Mouse (Mus musculus): Measurements from ENCODE around the gene Vps41. TPM values are rescaled to one million over a fixed set of nuclear protein-coding genes. Genes with fewer than 3 reads are reported as not detected.

The Vps41 gene
- polyA plus RNA-seq, 1 experiment from 2014 or later, result 91.3 TPM

- ATAC-seq (replicated peaks; ENCODE audit: insufficient number of reproducible peaks, low FRiP score, low TSS enrichment, low read depth), result no peak
- H3K4me3 ChIP-seq (ENCODE audit: low read depth, low read length), result no peak overlapping the region
- H3K4me2 ChIP-seq (ENCODE audit: low read depth, low read length), result no peak overlapping the region
- no peak overlapping the region for H3K27ac ChIP-seq (replicated peaks; ENCODE audit: low read depth, low read length)
- no peaks in the 10 kb centered on the region for H3K36me3 ChIP-seq (replicated peaks; ENCODE audit: control insufficient read depth, insufficient read depth, low read depth, low read length)
- WGBS, result 85% methylated on average over 5 of the region's 5 CpGs
- no peak for DNase-seq (ENCODE audit: low spot score)
- no peaks in the 10 kb centered on the region for H3K4me1 ChIP-seq (ENCODE audit: control insufficient read depth, insufficient read depth, low read length)
- H3K9me3 ChIP-seq (replicated peaks; ENCODE audit: control insufficient read depth, low read length), result no peaks in the 10 kb centered on the region
- no peaks in the 10 kb centered on the region for H3K27me3 ChIP-seq (ENCODE audit: control insufficient read depth, insufficient read depth, low read length)
- no peak overlapping the region for H3K9ac ChIP-seq (replicated peaks; ENCODE audit: low read length)
These were observed 80.5 kb downstream of the Vps41 start for GRCm38 (mm10) chr13:18797555-18797954.

GRCm38 (mm10) chr13:18800434-18800833 lies 83.3 kb downstream of the Vps41 start:
- H3K36me3 ChIP-seq (replicated peaks; ENCODE audit: control insufficient read depth, insufficient read depth, low read depth, low read length), result no peaks in the 10 kb centered on the region
- H3K4me2 ChIP-seq (ENCODE audit: low read depth, low read length), result no peak overlapping the region
- no peaks in the 10 kb centered on the region for H3K4me1 ChIP-seq (ENCODE audit: control insufficient read depth, insufficient read depth, low read length)
- no peaks in the 10 kb centered on the region for H3K27me3 ChIP-seq (ENCODE audit: control insufficient read depth, insufficient read depth, low read length)
- no peak for DNase-seq (ENCODE audit: low spot score)
- no peak overlapping the region for H3K4me3 ChIP-seq (ENCODE audit: low read depth, low read length)
- no peak overlapping the region for H3K9ac ChIP-seq (replicated peaks; ENCODE audit: low read length)
- H3K27ac ChIP-seq (replicated peaks; ENCODE audit: low read depth, low read length), result no peak overlapping the region
- no peaks in the 10 kb centered on the region for H3K9me3 ChIP-seq (replicated peaks; ENCODE audit: control insufficient read depth, low read length)
- ATAC-seq (replicated peaks; ENCODE audit: insufficient number of reproducible peaks, low FRiP score, low TSS enrichment, low read depth), result no peak
- WGBS, result 64% methylated on average over 3 of the region's 3 CpGs

GRCm38 (mm10) chr13:18809465-18809864 lies 92.4 kb downstream of the Vps41 start:
- Histone ChIP-seq H3K9ac (replicated peaks; ENCODE audit: low read length) (no peak overlapping the region), H3K9me3 (replicated peaks; ENCODE audit: control insufficient read depth, low read length) (no peaks in the 10 kb centered on the region), H3K4me1 (ENCODE audit: control insufficient read depth, insufficient read depth, low read length) (no peaks in the 10 kb centered on the region), H3K36me3 (replicated peaks; ENCODE audit: control insufficient read depth, insufficient read depth, low read depth, low read length) (no peaks in the 10 kb centered on the region), H3K27me3 (ENCODE audit: control insufficient read depth, insufficient read depth, low read length) (no peaks in the 10 kb centered on the region), H3K27ac (replicated peaks; ENCODE audit: low read depth, low read length) (no peak overlapping the region), H3K4me2 (ENCODE audit: low read depth, low read length) (no peak overlapping the region), H3K4me3 (ENCODE audit: low read depth, low read length) (no peak overlapping the region)
- ATAC-seq (replicated peaks; ENCODE audit: insufficient number of reproducible peaks, low FRiP score, low TSS enrichment, low read depth) (no peak), DNase-seq (ENCODE audit: low spot score) (no peak)
- WGBS, result 83% methylated on average over 4 of the region's 4 CpGs

GRCm38 (mm10) chr13:18809978-18810675 lies 93.0 kb downstream of the Vps41 start:
- Histone ChIP-seq H3K27ac (replicated peaks; ENCODE audit: low read depth, low read length) (no peak overlapping the region), H3K4me2 (ENCODE audit: low read depth, low read length) (no peak overlapping the region), H3K36me3 (replicated peaks; ENCODE audit: control insufficient read depth, insufficient read depth, low read depth, low read length) (no peaks in the 10 kb centered on the region), H3K9me3 (replicated peaks; ENCODE audit: control insufficient read depth, low read length) (no peaks in the 10 kb centered on the region), H3K4me1 (ENCODE audit: control insufficient read depth, insufficient read depth, low read length) (no peaks in the 10 kb centered on the region), H3K4me3 (ENCODE audit: low read depth, low read length) (no peak overlapping the region), H3K27me3 (ENCODE audit: control insufficient read depth, insufficient read depth, low read length) (no peaks in the 10 kb centered on the region), H3K9ac (replicated peaks; ENCODE audit: low read length) (no peak overlapping the region)
- 21% methylated on average over 11 of the region's 11 CpGs for WGBS
- ATAC-seq (replicated peaks; ENCODE audit: insufficient number of reproducible peaks, low FRiP score, low TSS enrichment, low read depth), result peak; percentile 65; the same call in 1 of the 2 replicates
- peak; percentile 88 for DNase-seq (ENCODE audit: low spot score)

- 75% methylated on average over 10 of the region's 10 CpGs for WGBS
- H3K36me3 ChIP-seq (replicated peaks; ENCODE audit: control insufficient read depth, insufficient read depth, low read depth, low read length), result no peaks in the 10 kb centered on the region
- no peak for ATAC-seq (replicated peaks; ENCODE audit: insufficient number of reproducible peaks, low FRiP score, low TSS enrichment, low read depth)
- no peak overlapping the region for H3K4me2 ChIP-seq (ENCODE audit: low read depth, low read length)
- no peak for DNase-seq (ENCODE audit: low spot score)
- H3K27me3 ChIP-seq (ENCODE audit: control insufficient read depth, insufficient read depth, low read length), result no peaks in the 10 kb centered on the region
- no peak overlapping the region for H3K27ac ChIP-seq (replicated peaks; ENCODE audit: low read depth, low read length)
- H3K4me1 ChIP-seq (ENCODE audit: control insufficient read depth, insufficient read depth, low read length), result no peaks in the 10 kb centered on the region
- no peak overlapping the region for H3K9ac ChIP-seq (replicated peaks; ENCODE audit: low read length)
- no peaks in the 10 kb centered on the region for H3K9me3 ChIP-seq (replicated peaks; ENCODE audit: control insufficient read depth, low read length)
- H3K4me3 ChIP-seq (ENCODE audit: low read depth, low read length), result no peak overlapping the region
These were observed 107.5 kb downstream of the Vps41 start for GRCm38 (mm10) chr13:18824420-18825123.

GRCm38 (mm10) chr13:18827029-18827428 lies 109.9 kb downstream of the Vps41 start:
- DNase-seq (ENCODE audit: low spot score) (no peak), ATAC-seq (replicated peaks; ENCODE audit: insufficient number of reproducible peaks, low FRiP score, low TSS enrichment, low read depth) (no peak)
- 89% methylated on average over 10 of the region's 10 CpGs for WGBS
- no peak overlapping the region for H3K27ac ChIP-seq (replicated peaks; ENCODE audit: low read depth, low read length)
- H3K9ac ChIP-seq (replicated peaks; ENCODE audit: low read length), result no peak overlapping the region
- H3K4me2 ChIP-seq (ENCODE audit: low read depth, low read length), result no peak overlapping the region
- no peaks in the 10 kb centered on the region for H3K36me3 ChIP-seq (replicated peaks; ENCODE audit: control insufficient read depth, insufficient read depth, low read depth, low read length)
- H3K4me3 ChIP-seq (ENCODE audit: low read depth, low read length), result no peak overlapping the region
- H3K9me3 ChIP-seq (replicated peaks; ENCODE audit: control insufficient read depth, low read length), result no peaks in the 10 kb centered on the region
- H3K4me1 ChIP-seq (ENCODE audit: control insufficient read depth, insufficient read depth, low read length), result no peaks in the 10 kb centered on the region
- H3K27me3 ChIP-seq (ENCODE audit: control insufficient read depth, insufficient read depth, low read length), result no peaks in the 10 kb centered on the region

GRCm38 (mm10) chr13:18830486-18830885 lies 113.4 kb downstream of the Vps41 start:
- Histone ChIP-seq H3K4me1 (ENCODE audit: control insufficient read depth, insufficient read depth, low read length) (no peaks in the 10 kb centered on the region), H3K9me3 (replicated peaks; ENCODE audit: control insufficient read depth, low read length) (no peaks in the 10 kb centered on the region), H3K4me2 (ENCODE audit: low read depth, low read length) (no peak overlapping the region), H3K27me3 (ENCODE audit: control insufficient read depth, insufficient read depth, low read length) (no peaks in the 10 kb centered on the region), H3K36me3 (replicated peaks; ENCODE audit: control insufficient read depth, insufficient read depth, low read depth, low read length) (no peaks in the 10 kb centered on the region), H3K9ac (replicated peaks; ENCODE audit: low read length) (no peak overlapping the region), H3K27ac (replicated peaks; ENCODE audit: low read depth, low read length) (no peak overlapping the region), H3K4me3 (ENCODE audit: low read depth, low read length) (no peak overlapping the region)
- 81% methylated on average over 3 of the region's 3 CpGs for WGBS
- DNase-seq (ENCODE audit: low spot score), result no peak
- no peak for ATAC-seq (replicated peaks; ENCODE audit: insufficient number of reproducible peaks, low FRiP score, low TSS enrichment, low read depth)

- Histone ChIP-seq H3K4me3 (ENCODE audit: low read depth, low read length) (no peak overlapping the region), H3K36me3 (replicated peaks; ENCODE audit: control insufficient read depth, insufficient read depth, low read depth, low read length) (no peaks in the 10 kb centered on the region), H3K9me3 (replicated peaks; ENCODE audit: control insufficient read depth, low read length) (no peaks in the 10 kb centered on the region), H3K4me2 (ENCODE audit: low read depth, low read length) (no peak overlapping the region), H3K4me1 (ENCODE audit: control insufficient read depth, insufficient read depth, low read length) (no peaks in the 10 kb centered on the region), H3K27me3 (ENCODE audit: control insufficient read depth, insufficient read depth, low read length) (no peaks in the 10 kb centered on the region), H3K9ac (replicated peaks; ENCODE audit: low read length) (no peak overlapping the region), H3K27ac (replicated peaks; ENCODE audit: low read depth, low read length) (no peak overlapping the region)
- DNase-seq (ENCODE audit: low spot score) (no peak), ATAC-seq (replicated peaks; ENCODE audit: insufficient number of reproducible peaks, low FRiP score, low TSS enrichment, low read depth) (no peak)
- WGBS, result 86% methylated on average over 4 of the region's 4 CpGs
These were observed 122.1 kb downstream of the Vps41 start for GRCm38 (mm10) chr13:18839231-18839630.

Measured in embryonic facial prominence, embryonic 11.5 days (tissue).